In the genomic region with DNA sequence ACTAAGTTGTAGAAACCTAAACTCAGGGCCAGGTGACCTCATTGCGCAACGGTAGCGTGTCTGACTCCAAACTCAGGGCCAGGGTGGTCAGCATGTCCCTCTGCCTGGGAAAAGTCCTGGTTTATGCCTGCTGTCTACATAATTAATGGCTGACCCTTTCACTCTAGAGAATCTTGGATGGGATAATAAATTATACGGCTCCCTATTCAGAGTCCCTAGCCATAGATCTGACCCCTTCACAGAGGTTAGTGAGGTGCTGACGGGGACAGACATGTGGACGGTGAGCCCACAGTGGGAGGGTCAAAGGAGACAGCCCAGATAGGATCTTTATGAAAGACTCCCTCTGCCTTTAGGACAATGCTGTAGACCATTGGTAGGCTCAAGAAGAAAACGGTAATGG, we compare ENCODE assay signal across 19 mouse cellular contexts.
DNase-seq lines count a peak whose midpoint lies in the region; ATAC-seq lines count a peak whose summit lies in the region.
"Had no signal": no experiment of that assay in that cellular context is flagged by ENCODE, and none has a peak within 500 bp of the region (broad histone marks: within the 10 kb centered on the region; RNA-seq: fewer than 3 reads in every experiment).

No protein-coding gene starts in this region.

- no peak overlapping the region for H3K4me2 ChIP-seq in midbrain, embryonic 11.5 days
- no peak overlapping the region for H3K4me2 ChIP-seq in midbrain, embryonic 14.5 days (ENCODE audit: low read length)
- H3K4me2 ChIP-seq: embryonic facial prominence, embryonic 12.5 days; forebrain, embryonic 12.5 days; hindbrain, embryonic 14.5 days had no signal

- peak; percentile 66 for DNase-seq in midbrain, embryonic 11.5 days (ENCODE audit: low spot score, missing footprints)
- no peak for DNase-seq in midbrain, embryonic 14.5 days
- DNase-seq in embryo, embryonic 10 days (ENCODE audit: low spot score) = peak; percentile 44
- no peak for DNase-seq in embryonic facial prominence, embryonic 10.5 days (ENCODE audit: low spot score)
- DNase-seq in urinary bladder, postnatal 25 days (ENCODE audit: low spot score) = no peak
- DNase-seq: adrenal gland, postnatal 14 days; cerebellum, adult 18-20 months; cerebellum, postnatal 14 days; gastrocnemius, postnatal 14 days; heart, adult 2 months; heart, postnatal 14 days had no signal

- 86% methylated on average over 7 of the region's 7 CpGs for WGBS in midbrain, embryonic 11.5 days
- WGBS in midbrain, embryonic 14.5 days = 87% methylated on average over 7 of the region's 7 CpGs
- WGBS in embryonic facial prominence, embryonic 10.5 days = 86% methylated on average over 7 of the region's 7 CpGs

- no peaks in the 10 kb centered on the region for H3K9me3 ChIP-seq in midbrain, embryonic 11.5 days (ENCODE audit: control insufficient read depth, low read length)
- no peaks in the 10 kb centered on the region for H3K9me3 ChIP-seq in midbrain, embryonic 14.5 days (ENCODE audit: control insufficient read depth, low read length)
- no peaks in the 10 kb centered on the region for H3K9me3 ChIP-seq in embryonic facial prominence, embryonic 10.5 days
- H3K9me3 ChIP-seq: forebrain, embryonic 12.5 days; heart, embryonic 15.5 days; intestine, embryonic 15.5 days had no signal

- no peak overlapping the region for H3K9ac ChIP-seq in midbrain, embryonic 11.5 days (ENCODE audit: low read length)
- no peak overlapping the region for H3K9ac ChIP-seq in midbrain, embryonic 14.5 days (replicated peaks; ENCODE audit: low read length)
- H3K9ac ChIP-seq: embryonic facial prominence, embryonic 12.5 days; forebrain, embryonic 12.5 days; heart, embryonic 15.5 days; hindbrain, embryonic 14.5 days; intestine, embryonic 15.5 days had no signal

- no peaks in the 10 kb centered on the region for H3K36me3 ChIP-seq in midbrain, embryonic 11.5 days (ENCODE audit: control insufficient read depth, insufficient read depth, low read length)
- H3K36me3 ChIP-seq in midbrain, embryonic 14.5 days (ENCODE audit: control insufficient read depth, insufficient read depth, low read length) = no peaks in the 10 kb centered on the region
- no peaks in the 10 kb centered on the region for H3K36me3 ChIP-seq in embryonic facial prominence, embryonic 10.5 days (replicated peaks)
- H3K36me3 ChIP-seq: embryonic facial prominence, embryonic 12.5 days; forebrain, embryonic 12.5 days; heart, embryonic 15.5 days; intestine, embryonic 15.5 days had no signal

- ATAC-seq in midbrain, embryonic 11.5 days (ENCODE audit: low FRiP score) = no peak
- ATAC-seq in midbrain, embryonic 14.5 days (ENCODE audit: low FRiP score, low TSS enrichment) = no peak
- ATAC-seq in megakaryocyte-erythroid progenitor cell, adult 5-6 weeks (replicated peaks; ENCODE audit: low FRiP score, low TSS enrichment, poor library complexity, severe bottlenecking) = no peak
- ATAC-seq in activated CD4-positive, CD25-positive, alpha-beta regulatory T cell, adult 4 months = no peak
- ATAC-seq: forebrain, embryonic 16.5 days had no signal

- H3K27me3 ChIP-seq in midbrain, embryonic 11.5 days (ENCODE audit: control insufficient read depth, insufficient read depth, low read length) = no peaks in the 10 kb centered on the region
- H3K27me3 ChIP-seq in midbrain, embryonic 14.5 days (ENCODE audit: control insufficient read depth, insufficient read depth, low read length) = no peaks in the 10 kb centered on the region
- peaks cover 4% of the 10 kb centered on the region; the same call in 1 of the 2 replicates for H3K27me3 ChIP-seq in embryonic facial prominence, embryonic 10.5 days (replicated peaks; ENCODE audit: low read depth, poor library complexity, severe bottlenecking)
- H3K27me3 ChIP-seq: embryonic facial prominence, embryonic 12.5 days; intestine, embryonic 15.5 days had no signal

- H3K4me3 ChIP-seq in midbrain, embryonic 11.5 days (ENCODE audit: low read depth, low read length) = no peak overlapping the region
- H3K4me3 ChIP-seq in midbrain, embryonic 14.5 days (replicated peaks; ENCODE audit: low read depth, low read length) = no peak overlapping the region
- no peak overlapping the region for H3K4me3 ChIP-seq in embryonic facial prominence, embryonic 10.5 days
- H3K4me3 ChIP-seq: embryonic facial prominence, embryonic 12.5 days; forebrain, embryonic 12.5 days; heart, adult 2 months; heart, embryonic 15.5 days; intestine, embryonic 15.5 days had no signal

- peaks cover 15% of the 10 kb centered on the region for H3K4me1 ChIP-seq in midbrain, embryonic 11.5 days (ENCODE audit: control insufficient read depth, insufficient read depth, low read length)
- H3K4me1 ChIP-seq in midbrain, embryonic 14.5 days (ENCODE audit: control insufficient read depth, insufficient read depth, low read length) = peaks cover 3% of the 10 kb centered on the region; the same call in 1 of the 2 replicates
- peaks cover 57% of the 10 kb centered on the region for H3K4me1 ChIP-seq in embryonic facial prominence, embryonic 10.5 days

- H3K27ac ChIP-seq in midbrain, embryonic 11.5 days (ENCODE audit: low read depth, low read length) = no peak overlapping the region
- no peak overlapping the region for H3K27ac ChIP-seq in midbrain, embryonic 14.5 days (replicated peaks; ENCODE audit: low read depth, low read length)
- peak overlapping the region; percentile 65 for H3K27ac ChIP-seq in embryonic facial prominence, embryonic 10.5 days (replicated peaks)
- H3K27ac ChIP-seq: embryonic facial prominence, embryonic 12.5 days; forebrain, embryonic 12.5 days; heart, embryonic 15.5 days; hindbrain, embryonic 14.5 days; intestine, embryonic 15.5 days had no signal

Comparison
In these comparisons a context has a peak if more than half of its experiments do, and no peak if none do; other contexts are left out.
1. DNase-seq: peak in midbrain, embryonic 11.5 days (single experiment) and embryo, embryonic 10 days (single experiment); none in midbrain, embryonic 14.5 days (single experiment), embryonic facial prominence, embryonic 10.5 days (single experiment) and urinary bladder, postnatal 25 days (single experiment).